Mouse (Mus musculus) forebrain, embryonic 13.5 days (tissue): Measurements from ENCODE around the gene Gmds. TPM values are rescaled to one million over a fixed set of nuclear protein-coding genes. Genes with fewer than 3 reads are reported as not detected.

ENCODE experiments used
- ATAC-seq: fragments of 200-750 bp; cut with Nextera tagmentation; 2 replicates; pipeline ENCODE4 v1.8.0; 2017
- H3K27ac ChIP-seq: fragments of 300-500 bp; sonication (generic); 2 replicates; pipeline ENCODE4 v1.5.1; 2015; ENCODE audit warnings: inconsistent platforms, mild to moderate bottlenecking, moderate library complexity
- H3K27me3 ChIP-seq: fragments of 300-500 bp; sonication (generic); 2 replicates; pipeline ENCODE4 v1.6.1; 2015; ENCODE audit warnings: mild to moderate bottlenecking, inconsistent platforms
- H3K36me3 ChIP-seq: fragments of 300-500 bp; sonication (generic); 2 replicates; pipeline ENCODE4 v1.6.1; 2015; ENCODE audit warnings: mild to moderate bottlenecking, inconsistent platforms; ENCODE audit not compliant: poor library complexity, severe bottlenecking
- H3K4me1 ChIP-seq: fragments of 300-500 bp; sonication (generic); 2 replicates; pipeline ENCODE4 v1.6.1; 2015; ENCODE audit warnings: inconsistent platforms
- H3K4me2 ChIP-seq: fragments of 300-500 bp; sonication (generic); 2 replicates; pipeline ENCODE4 v1.6.1; 2015; ENCODE audit warnings: inconsistent platforms, mild to moderate bottlenecking, moderate library complexity
- H3K4me3 ChIP-seq: fragments of 300-500 bp; sonication (generic); 2 replicates; pipeline ENCODE4 v1.5.1; 2015; ENCODE audit warnings: mild to moderate bottlenecking, inconsistent platforms
- H3K9ac ChIP-seq: fragments of 300-500 bp; sonication (generic); 2 replicates; pipeline ENCODE4 v1.6.1; 2015; ENCODE audit warnings: mild to moderate bottlenecking, inconsistent platforms
- H3K9me3 ChIP-seq: fragments of 300-500 bp; sonication (generic); replicated peaks from 2 replicates; pipeline ENCODE4 v1.6.1; 2016; ENCODE audit warnings: inconsistent platforms
- WGBS: fragments of 180-500 bp; shearing (Covaris S2); methylation state at CpG from one replicate; pipeline ENCODE4 v1.1.7; 2015; 5-methylcytosine and 5-hydroxymethylcytosine counted together
- polyA plus RNA-seq: library from polyadenylated mRNA; unstranded; fragments of >200 nt; fragmentation: Nextera tagmentation; extraction: Ambion mirVana; gene quantifications from 2 replicates; pipeline ENCODE4 v1.2.1, GENCODE M21; 2015

Gmds gene
- 27.0 and 28.5 TPM in 2 replicates for polyA plus RNA-seq

DNA sequence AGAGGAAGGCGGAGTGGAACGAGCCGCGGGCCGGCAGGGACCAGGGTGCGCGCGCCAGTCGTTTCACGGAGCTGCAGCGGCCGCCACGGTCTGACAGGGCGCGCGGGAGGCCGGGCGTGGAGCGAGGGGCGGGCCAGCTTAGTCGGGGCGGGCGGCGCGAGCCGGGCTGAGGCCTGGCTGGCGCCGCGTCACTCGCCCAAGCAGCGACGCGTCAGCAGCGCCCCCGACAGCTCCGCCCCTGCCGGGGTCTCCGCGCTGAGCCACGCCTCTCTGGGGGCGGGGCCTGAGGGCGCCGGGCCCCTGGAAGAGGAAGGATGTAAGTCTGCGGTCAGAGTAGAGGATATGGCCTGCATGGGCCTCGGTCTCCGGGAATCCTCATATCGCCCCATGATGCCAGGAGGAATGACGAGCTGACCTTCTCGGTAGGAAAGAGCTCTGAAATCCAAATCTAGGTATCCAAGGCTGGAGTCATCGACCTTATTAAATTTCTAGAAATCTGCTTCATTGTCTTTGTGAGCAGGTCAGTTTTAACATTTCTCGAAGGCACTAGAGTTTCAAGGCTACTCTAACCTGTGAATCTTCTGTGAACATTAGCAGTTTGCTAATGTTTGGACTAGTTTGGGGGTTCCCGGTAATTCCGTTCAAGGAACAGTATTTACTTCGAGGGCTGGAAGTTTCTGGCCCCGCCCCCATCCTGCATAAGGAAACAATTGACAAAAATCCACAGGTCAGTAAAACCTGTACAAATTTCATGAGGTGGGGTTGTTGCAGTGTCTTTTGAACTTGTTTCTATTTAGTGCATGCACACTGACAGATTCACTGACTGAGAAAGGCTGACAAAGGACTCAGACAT lies at the start of gene Gmds:
Gene Gmds (minus strand): TSS at position 228 of the 853 bp plus-strand sequence.
- Histone ChIP-seq H3K9ac (peak within 1 kb of the TSS; percentile 80), H3K27me3 (no peaks in the 10 kb centered on the region), H3K36me3 (peaks cover 1% of the 10 kb centered on the region; the same call in 1 of the 2 replicates), H3K4me3 (peak within 1 kb of the TSS; percentile 77), H3K27ac (no peak within 1 kb of the TSS), H3K4me2 (peak within 1 kb of the TSS; percentile 86), H3K4me1 (peaks cover 6% of the 10 kb centered on the region; the same call in 1 of the 2 replicates), H3K9me3 (no peaks in the 10 kb centered on the region)
- peak; percentile 99 for ATAC-seq
- 4% methylated on average over 52 of the region's 55 CpGs for WGBS

- H3K9ac ChIP-seq = no peak overlapping the region
- no peaks in the 10 kb centered on the region for H3K36me3 ChIP-seq
- no peak overlapping the region for H3K27ac ChIP-seq
- 67% methylated on average over 4 of the region's 4 CpGs for WGBS
- no peak overlapping the region for H3K4me2 ChIP-seq
- H3K9me3 ChIP-seq = no peaks in the 10 kb centered on the region
- H3K4me1 ChIP-seq = no peaks in the 10 kb centered on the region
- no peak for ATAC-seq
- no peaks in the 10 kb centered on the region for H3K27me3 ChIP-seq
- H3K4me3 ChIP-seq = no peak overlapping the region
Measured at GRCm38 (mm10) chr13:32385421-32386092, 47.0 kb upstream of the Gmds start.

DNA sequence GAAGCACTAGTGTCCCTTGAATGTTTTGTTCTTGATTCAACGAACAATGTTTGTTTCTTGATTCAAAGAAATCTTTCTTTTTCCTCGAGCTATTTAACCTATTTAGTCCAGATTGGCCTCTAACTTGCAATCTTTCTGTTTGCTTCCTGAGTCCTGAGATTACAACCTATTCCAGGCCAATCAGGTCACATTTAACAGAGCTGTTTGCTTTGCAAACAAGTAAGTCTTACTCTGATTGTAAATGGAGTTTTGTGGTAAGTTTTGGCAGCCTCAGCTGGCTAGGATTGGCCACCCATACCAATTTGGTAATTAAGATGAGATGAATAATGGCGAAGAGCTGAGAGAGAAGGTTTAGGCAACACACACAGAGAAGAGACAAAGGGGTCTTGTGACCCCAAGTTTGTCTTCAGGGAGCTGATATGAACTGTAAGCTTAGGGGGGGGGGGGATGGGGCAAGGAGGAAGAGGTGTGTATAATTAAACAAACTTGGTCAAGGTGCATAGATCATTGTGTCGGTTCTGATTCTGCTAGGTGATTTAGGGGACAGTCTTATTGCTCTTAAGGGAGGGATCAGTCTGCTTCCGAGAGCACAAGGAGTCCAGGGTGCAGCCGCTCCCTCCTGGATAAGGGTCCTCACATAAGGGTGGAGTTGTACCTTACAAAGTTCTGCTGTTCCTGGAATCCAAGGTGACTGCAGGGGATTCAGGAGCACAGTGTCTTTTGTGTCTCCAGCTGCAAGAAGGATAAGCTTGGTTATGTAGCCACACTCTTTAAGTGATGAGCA lies 43.9 kb upstream of the Gmds start:
- Histone ChIP-seq H3K9ac (no peak overlapping the region), H3K27me3 (no peaks in the 10 kb centered on the region), H3K4me1 (no peaks in the 10 kb centered on the region), H3K9me3 (no peaks in the 10 kb centered on the region), H3K27ac (no peak overlapping the region), H3K4me2 (no peak overlapping the region), H3K36me3 (no peaks in the 10 kb centered on the region), H3K4me3 (no peak overlapping the region)
- no peak for ATAC-seq
- 84% methylated on average over 6 of the region's 6 CpGs for WGBS

GRCm38 (mm10) chr13:32378634-32379033 lies 40.1 kb upstream of the Gmds start:
- Histone ChIP-seq H3K27me3 (no peaks in the 10 kb centered on the region), H3K4me2 (no peak overlapping the region), H3K4me1 (no peaks in the 10 kb centered on the region), H3K9ac (no peak overlapping the region), H3K9me3 (0 out of 2 replicates have a peak, but pooled peaks cover 3% of the 10 kb centered on the region), H3K4me3 (no peak overlapping the region), H3K27ac (no peak overlapping the region), H3K36me3 (no peaks in the 10 kb centered on the region)
- no peak for ATAC-seq
- 94% methylated on average over 1 of the region's 1 CpGs for WGBS

- H3K27ac ChIP-seq = no peak overlapping the region
- no peak overlapping the region for H3K4me3 ChIP-seq
- H3K9me3 ChIP-seq = 0 out of 2 replicates have a peak, but pooled peaks cover 3% of the 10 kb centered on the region
- no peaks in the 10 kb centered on the region for H3K27me3 ChIP-seq
- H3K36me3 ChIP-seq = no peaks in the 10 kb centered on the region
- ATAC-seq = no peak
- no peaks in the 10 kb centered on the region for H3K4me1 ChIP-seq
- no peak overlapping the region for H3K9ac ChIP-seq
- no peak overlapping the region for H3K4me2 ChIP-seq
- WGBS = 78% methylated on average over 2 of the region's 2 CpGs
Measured at GRCm38 (mm10) chr13:32372531-32372883, 34.0 kb upstream of the Gmds start.

GRCm38 (mm10) chr13:32371874-32372530 lies 33.5 kb upstream of the Gmds start:
- no peak overlapping the region for H3K27ac ChIP-seq
- no peak overlapping the region for H3K4me2 ChIP-seq
- no peaks in the 10 kb centered on the region for H3K4me1 ChIP-seq
- no peaks in the 10 kb centered on the region for H3K36me3 ChIP-seq
- H3K9me3 ChIP-seq = 0 out of 2 replicates have a peak, but pooled peaks cover 3% of the 10 kb centered on the region
- WGBS = 85% methylated on average over 4 of the region's 4 CpGs
- no peaks in the 10 kb centered on the region for H3K27me3 ChIP-seq
- ATAC-seq = no peak
- no peak overlapping the region for H3K9ac ChIP-seq
- H3K4me3 ChIP-seq = no peak overlapping the region

DNA sequence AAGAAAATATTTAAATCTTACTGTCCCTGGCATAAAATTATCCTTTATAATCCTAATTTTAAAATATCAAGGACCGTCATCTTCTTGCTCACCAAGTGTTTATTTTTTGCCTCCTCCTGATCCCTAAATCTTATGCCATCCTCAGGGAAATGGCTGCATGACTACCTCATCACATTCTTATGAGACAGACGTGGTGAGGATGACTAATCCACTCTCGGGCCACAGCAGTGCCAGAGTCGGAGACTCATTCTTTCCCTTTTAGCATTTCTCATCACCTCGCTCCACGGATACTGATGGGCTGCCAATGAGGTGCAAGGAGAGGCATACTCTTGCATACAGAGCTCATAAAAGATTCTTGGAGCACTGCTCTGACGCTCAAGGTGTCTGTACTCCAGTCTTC lies 32.2 kb upstream of the Gmds start:
- Histone ChIP-seq H3K9me3 (no peaks in the 10 kb centered on the region), H3K4me2 (no peak overlapping the region), H3K4me1 (no peaks in the 10 kb centered on the region), H3K36me3 (no peaks in the 10 kb centered on the region), H3K4me3 (no peak overlapping the region), H3K9ac (no peak overlapping the region), H3K27me3 (no peaks in the 10 kb centered on the region), H3K27ac (no peak overlapping the region)
- ATAC-seq = no peak
- 87% methylated on average over 7 of the region's 7 CpGs for WGBS

GRCm38 (mm10) chr13:32370135-32370534 lies 31.6 kb upstream of the Gmds start:
- H3K4me2 ChIP-seq = no peak overlapping the region
- no peaks in the 10 kb centered on the region for H3K36me3 ChIP-seq

GRCm38 (mm10) chr13:32337735-32338512 lies 616 bp downstream of the Gmds start:
- Histone ChIP-seq H3K4me3 (peak overlapping the region; percentile 77), H3K27me3 (no peaks in the 10 kb centered on the region), H3K36me3 (no peaks in the 10 kb centered on the region), H3K9ac (peak overlapping the region; percentile 80), H3K9me3 (no peaks in the 10 kb centered on the region), H3K4me1 (peaks cover 6% of the 10 kb centered on the region; the same call in 1 of the 2 replicates), H3K27ac (no peak overlapping the region), H3K4me2 (peak overlapping the region; percentile 86)
- WGBS = 5% methylated on average over 32 of the region's 32 CpGs
- peak; percentile 79 for ATAC-seq

More at GRCm38 (mm10) chr13:32370135-32370534, 31.6 kb upstream of the Gmds start:
- no peak for ATAC-seq
- H3K27me3 ChIP-seq = no peaks in the 10 kb centered on the region
- H3K27ac ChIP-seq = no peak overlapping the region
- no peak overlapping the region for H3K9ac ChIP-seq
- no peak overlapping the region for H3K4me3 ChIP-seq
- H3K4me1 ChIP-seq = no peaks in the 10 kb centered on the region
- H3K9me3 ChIP-seq = no peaks in the 10 kb centered on the region
- WGBS = 81% methylated on average over 1 of the region's 1 CpGs

GRCm38 (mm10) chr13:32318309-32318708 lies 20.2 kb downstream of the Gmds start:
- Histone ChIP-seq H3K27me3 (no peaks in the 10 kb centered on the region), H3K4me2 (no peak overlapping the region), H3K9ac (no peak overlapping the region), H3K4me1 (no peaks in the 10 kb centered on the region), H3K9me3 (no peaks in the 10 kb centered on the region), H3K27ac (no peak overlapping the region), H3K4me3 (no peak overlapping the region), H3K36me3 (no peaks in the 10 kb centered on the region)
- WGBS = 85% methylated on average over 4 of the region's 4 CpGs
- ATAC-seq = no peak

GRCm38 (mm10) chr13:32317354-32317753 lies 21.2 kb downstream of the Gmds start:
- ATAC-seq = no peak

More at GRCm38 (mm10) chr13:32317354-32317753, 21.2 kb downstream of the Gmds start:
- H3K9me3 ChIP-seq = no peaks in the 10 kb centered on the region
- H3K9ac ChIP-seq = no peak overlapping the region
- H3K27ac ChIP-seq = no peak overlapping the region
- H3K27me3 ChIP-seq = no peaks in the 10 kb centered on the region
- H3K4me2 ChIP-seq = no peak overlapping the region
- H3K36me3 ChIP-seq = no peaks in the 10 kb centered on the region
- 91% methylated on average over 3 of the region's 3 CpGs for WGBS
- no peak overlapping the region for H3K4me3 ChIP-seq
- H3K4me1 ChIP-seq = no peaks in the 10 kb centered on the region
